Mouse (Mus musculus) midbrain, embryonic 10.5 days (tissue): ENCODE measurements around the gene Ap3b2. TPM values are rescaled to one million over a fixed set of nuclear protein-coding genes. Genes with fewer than 3 reads are reported as not detected.
A peak's percentile ranks its signal among the peaks of the same experiment; 100 is the strongest.
"Not testable (repeated sequence)": the region's sequence is repeated elsewhere in the genome, so short reads cannot be mapped to it uniquely, and the experiment has no call there.

Source experiments
- DNase-seq: peaks from one replicate; pipeline ENCODE4 v3.0.0-alpha.2; 2017; ENCODE audit warnings: low spot score
- H3K27ac ChIP-seq: fragments of 300-500 bp; sonication (generic); replicated peaks from 2 replicates; pipeline ENCODE4 v1.5.1; 2016; ENCODE audit warnings: mild to moderate bottlenecking
- H3K27me3 ChIP-seq: fragments of 300-500 bp; sonication (generic); 2 replicates; pipeline ENCODE4 v1.6.1; 2016; ENCODE audit warnings: low read depth, mild to moderate bottlenecking; ENCODE audit not compliant: poor library complexity, severe bottlenecking
- H3K36me3 ChIP-seq: fragments of 300-500 bp; sonication (generic); 2 replicates; pipeline ENCODE4 v1.6.1; 2016; ENCODE audit warnings: mild to moderate bottlenecking, moderate library complexity
- H3K4me1 ChIP-seq: fragments of 300-500 bp; sonication (generic); 2 replicates; pipeline ENCODE4 v1.6.1; 2016
- H3K4me3 ChIP-seq: fragments of 300-500 bp; sonication (generic); 2 replicates; pipeline ENCODE4 v1.5.1; 2016; ENCODE audit warnings: mild to moderate bottlenecking, moderate library complexity
- H3K9me3 ChIP-seq: fragments of 300-500 bp; sonication (generic); replicated peaks from 2 replicates; pipeline ENCODE4 v1.6.1; 2016; ENCODE audit warnings: mild to moderate bottlenecking
- WGBS: fragments of 180-500 bp; shearing (Covaris S2); methylation state at CpG from one replicate; pipeline ENCODE4 v1.1.7; 2016; 5-methylcytosine and 5-hydroxymethylcytosine counted together
- polyA plus RNA-seq: library from polyadenylated mRNA; unstranded; fragments of >200 nt; fragmentation: Nextera tagmentation; extraction: Ambion mirVana; gene quantifications from 2 replicates; pipeline ENCODE4 v1.2.1, GENCODE M21; 2016

Ap3b2 gene
- polyA plus RNA-seq, 1 experiment from 2014 or later = 19.1 TPM

GRCm38 (mm10) chr7:81514906-81515590 lies 21.3 kb upstream of the Ap3b2 start:
- no peaks in the 10 kb centered on the region for H3K9me3 ChIP-seq
- H3K36me3 ChIP-seq = no peaks in the 10 kb centered on the region
- H3K4me3 ChIP-seq = no peak overlapping the region
- no peak overlapping the region for H3K27ac ChIP-seq
- no peaks in the 10 kb centered on the region; the same call in 1 of the 2 replicates for H3K27me3 ChIP-seq
- 61% methylated on average over 13 of the region's 13 CpGs for WGBS
- peaks cover 8% of the 10 kb centered on the region for H3K4me1 ChIP-seq
- no peak for DNase-seq

- Histone ChIP-seq H3K27ac (no peak overlapping the region), H3K4me3 (no peak overlapping the region), H3K9me3 (no peaks in the 10 kb centered on the region), H3K27me3 (peaks cover 10% of the 10 kb centered on the region; the same call in 1 of the 2 replicates), H3K36me3 (no peaks in the 10 kb centered on the region), H3K4me1 (peaks cover 19% of the 10 kb centered on the region)
- 87% methylated on average over 2 of the region's 2 CpGs for WGBS
- no peak for DNase-seq
Measured at GRCm38 (mm10) chr7:81501050-81501449, 7.3 kb upstream of the Ap3b2 start.

- H3K27ac ChIP-seq = peak within 1 kb of the TSS; percentile 67
- DNase-seq = no peak
- H3K36me3 ChIP-seq = no peaks in the 10 kb centered on the region
- H3K4me1 ChIP-seq = peaks cover 29% of the 10 kb centered on the region
- peaks cover 36% of the 10 kb centered on the region for H3K27me3 ChIP-seq
- H3K4me3 ChIP-seq = peak within 1 kb of the TSS; percentile 5
- WGBS = 77% methylated on average over 7 of the region's 7 CpGs
- no peaks in the 10 kb centered on the region for H3K9me3 ChIP-seq
Measured at GRCm38 (mm10) chr7:81498181-81498580, 4.5 kb upstream of the Ap3b2 start, which contains the start of gene BC048679. Gene BC048679, minus strand, starts transcription at chr7:81498281.

- peak overlapping the region; percentile 67 for H3K27ac ChIP-seq
- no peaks in the 10 kb centered on the region for H3K9me3 ChIP-seq
- 15% methylated on average over 6 of the region's 6 CpGs for WGBS
- no peaks in the 10 kb centered on the region for H3K36me3 ChIP-seq
- H3K4me1 ChIP-seq = peaks cover 39% of the 10 kb centered on the region
- peak overlapping the region; percentile 5 for H3K4me3 ChIP-seq
- peaks cover 47% of the 10 kb centered on the region for H3K27me3 ChIP-seq
- DNase-seq = peak; percentile 59
Measured at GRCm38 (mm10) chr7:81497171-81497570, 3.4 kb upstream of the Ap3b2 start.

GRCm38 (mm10) chr7:81492628-81493027 lies 1.1 kb downstream of the Ap3b2 start:
- no peak for DNase-seq
- Histone ChIP-seq H3K9me3 (no peaks in the 10 kb centered on the region), H3K27ac (peak overlapping the region; percentile 87), H3K36me3 (no peaks in the 10 kb centered on the region), H3K4me1 (peaks cover 58% of the 10 kb centered on the region), H3K27me3 (peaks cover 55% of the 10 kb centered on the region), H3K4me3 (peak overlapping the region; percentile 75)
- 43% methylated on average over 9 of the region's 9 CpGs for WGBS

- Histone ChIP-seq H3K9me3 (no peaks in the 10 kb centered on the region), H3K4me1 (peaks cover 45% of the 10 kb centered on the region), H3K4me3 (peak overlapping the region; percentile 9; the same call in 1 of the 2 replicates), H3K27ac (peak overlapping the region; percentile 52; the same call in 1 of the 2 replicates), H3K36me3 (peaks cover 3% of the 10 kb centered on the region), H3K27me3 (peaks cover 35% of the 10 kb centered on the region)
- DNase-seq = peak; percentile 31
- 12% methylated on average over 9 of the region's 9 CpGs for WGBS
Measured at GRCm38 (mm10) chr7:81489649-81490048, 4.1 kb downstream of the Ap3b2 start.

- under 1% methylated on average over 8 of the region's 8 CpGs for WGBS
Measured at GRCm38 (mm10) chr7:81480800-81481199, 12.9 kb downstream of the Ap3b2 start.

GRCm38 (mm10) chr7:81479531-81480090 lies 14.1 kb downstream of the Ap3b2 start:
- Histone ChIP-seq H3K4me1 (peaks cover 26% of the 10 kb centered on the region), H3K9me3 (no peaks in the 10 kb centered on the region), H3K36me3 (peaks cover 13% of the 10 kb centered on the region), H3K4me3 (no peak overlapping the region), H3K27ac (no peak overlapping the region), H3K27me3 (peaks cover 59% of the 10 kb centered on the region)
- DNase-seq = no peak
- whole genome bisulfite sequencing = 73% methylated on average over 3 of the region's 3 CpGs

More at GRCm38 (mm10) chr7:81480800-81481199, 12.9 kb downstream of the Ap3b2 start:
- H3K27ac ChIP-seq = 0 out of 2 replicates have a peak overlapping the region, but pooled peaks have one; percentile 42
- H3K4me3 ChIP-seq = peak overlapping the region; percentile 11; the same call in 1 of the 2 replicates
- peaks cover 48% of the 10 kb centered on the region for H3K27me3 ChIP-seq
- peak; percentile 25 for DNase-seq
- H3K36me3 ChIP-seq = peaks cover 17% of the 10 kb centered on the region
- H3K9me3 ChIP-seq = no peaks in the 10 kb centered on the region
- H3K4me1 ChIP-seq = peaks cover 26% of the 10 kb centered on the region

- Histone ChIP-seq H3K4me1 (peaks cover 26% of the 10 kb centered on the region), H3K27me3 (peaks cover 61% of the 10 kb centered on the region)
- H3K27ac ChIP-seq, H3K4me3 ChIP-seq, H3K36me3 ChIP-seq, H3K9me3 ChIP-seq, DNase-seq: not testable (repeated sequence)
Measured at GRCm38 (mm10) chr7:81478261-81478660, 15.5 kb downstream of the Ap3b2 start.

GRCm38 (mm10) chr7:81476833-81477232 lies 16.9 kb downstream of the Ap3b2 start:
- no peaks in the 10 kb centered on the region for H3K36me3 ChIP-seq
- H3K9me3 ChIP-seq = no peaks in the 10 kb centered on the region
- 0 out of 2 replicates have a peak overlapping the region, but pooled peaks have one; percentile 6 for H3K27ac ChIP-seq
- H3K27me3 ChIP-seq = peaks cover 54% of the 10 kb centered on the region
- H3K4me3 ChIP-seq = peak overlapping the region; percentile 39
- H3K4me1 ChIP-seq = peaks cover 23% of the 10 kb centered on the region
- peak; percentile 28 for DNase-seq
- 4% methylated on average over 24 of the region's 24 CpGs for WGBS

- Histone ChIP-seq H3K4me3 (no peak overlapping the region), H3K27ac (no peak overlapping the region), H3K9me3 (no peaks in the 10 kb centered on the region), H3K4me1 (peaks cover 11% of the 10 kb centered on the region), H3K36me3 (no peaks in the 10 kb centered on the region), H3K27me3 (peaks cover 54% of the 10 kb centered on the region)
- DNase-seq = no peak
- 76% methylated on average over 3 of the region's 3 CpGs for WGBS
Measured at GRCm38 (mm10) chr7:81475221-81475620, 18.5 kb downstream of the Ap3b2 start.

GRCm38 (mm10) chr7:81464906-81465450 lies 28.7 kb downstream of the Ap3b2 start:
- DNase-seq = peak; percentile 7
- Histone ChIP-seq H3K4me1 (no peaks in the 10 kb centered on the region), H3K36me3 (no peaks in the 10 kb centered on the region), H3K27ac (no peak overlapping the region), H3K4me3 (no peak overlapping the region), H3K27me3 (peaks cover 26% of the 10 kb centered on the region), H3K9me3 (no peaks in the 10 kb centered on the region)
- WGBS = 79% methylated on average over 9 of the region's 9 CpGs

- no peaks in the 10 kb centered on the region for H3K9me3 ChIP-seq
- 5% methylated on average over 4 of the region's 4 CpGs for WGBS
- peaks cover 32% of the 10 kb centered on the region for H3K27me3 ChIP-seq
- no peaks in the 10 kb centered on the region for H3K36me3 ChIP-seq
- no peak overlapping the region for H3K27ac ChIP-seq
- DNase-seq = peak; percentile 36
- no peaks in the 10 kb centered on the region for H3K4me1 ChIP-seq
- no peak overlapping the region for H3K4me3 ChIP-seq
Measured at GRCm38 (mm10) chr7:81464116-81464515, 29.6 kb downstream of the Ap3b2 start.
